Mouse (Mus musculus) forelimb bud, embryonic 11.5 days (tissue): ENCODE results near the gene Mmp7.

Experiments used
- DNase-seq: peaks from one replicate; pipeline ENCODE4 v3.0.0-alpha.2; 2012; ENCODE audit warnings: low read depth, low spot score

The Mmp7 gene

GRCm38 (mm10) chr9:7744156-7744555 is 52.3 kb downstream of the Mmp7 start:
- no peak for DNase-seq

GRCm38 (mm10) chr9:7748881-7749280 is 57.0 kb downstream of the Mmp7 start:
- no peak for DNase-seq
